Mouse (Mus musculus) left cerebral cortex, adult 9 months (tissue): ENCODE results near the gene Jmjd1c.
"Not testable (repeated sequence)": the region's sequence is repeated elsewhere in the genome, so short reads cannot be mapped to it uniquely, and the experiment has no call there.

ENCODE experiments used
- DNase-seq, 2 experiments: peaks; one replicate each; pipeline ENCODE4 v3.0.0; 2022; ENCODE audit warnings: low spot score in 2 of 2

The Jmjd1c gene

DNA sequence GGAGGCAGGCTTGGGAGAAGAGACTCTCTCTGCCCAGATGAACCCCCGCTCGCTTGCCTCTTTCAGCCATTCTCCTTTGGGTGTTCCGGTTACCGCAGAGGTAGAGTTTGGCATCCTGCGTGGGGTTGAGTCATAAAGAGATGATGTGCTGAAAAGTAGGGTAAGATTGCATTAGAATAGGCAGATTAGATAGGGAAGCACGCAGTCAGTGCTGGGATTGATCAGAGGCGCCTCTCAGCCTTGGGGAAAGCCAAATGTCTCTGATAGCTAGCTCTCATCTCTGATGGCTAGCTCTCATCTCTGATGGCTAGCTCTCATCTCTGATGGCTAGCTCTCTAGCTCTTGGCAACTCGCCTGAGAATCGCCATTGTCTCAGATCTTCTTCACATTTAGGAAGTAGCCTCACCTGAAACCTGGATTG, 4.9 kb downstream of the Jmjd1c start:
- DNase-seq: peak in 1 of 2 experiments; percentile 47

DNA sequence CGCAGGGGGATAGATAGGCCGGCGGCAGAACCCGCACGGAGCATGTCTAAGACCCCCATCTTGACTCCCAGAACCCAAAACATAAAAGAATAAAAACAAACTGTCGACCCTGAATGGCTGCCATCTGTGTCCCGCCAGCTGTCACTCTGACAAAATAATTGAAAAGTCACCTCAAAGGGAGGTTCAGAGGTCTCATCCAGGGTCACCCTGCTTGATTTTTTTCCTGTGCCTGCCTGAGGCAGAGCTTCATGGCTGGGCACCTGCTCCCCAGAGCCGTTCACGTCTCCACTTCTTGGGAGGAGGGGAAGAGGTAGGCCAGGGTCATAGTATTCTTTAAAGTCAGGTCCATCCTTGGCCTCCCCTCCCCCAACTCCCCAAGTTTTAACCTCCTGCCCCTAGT, 8.6 kb downstream of the Jmjd1c start:
- DNase-seq: no peak

DNA sequence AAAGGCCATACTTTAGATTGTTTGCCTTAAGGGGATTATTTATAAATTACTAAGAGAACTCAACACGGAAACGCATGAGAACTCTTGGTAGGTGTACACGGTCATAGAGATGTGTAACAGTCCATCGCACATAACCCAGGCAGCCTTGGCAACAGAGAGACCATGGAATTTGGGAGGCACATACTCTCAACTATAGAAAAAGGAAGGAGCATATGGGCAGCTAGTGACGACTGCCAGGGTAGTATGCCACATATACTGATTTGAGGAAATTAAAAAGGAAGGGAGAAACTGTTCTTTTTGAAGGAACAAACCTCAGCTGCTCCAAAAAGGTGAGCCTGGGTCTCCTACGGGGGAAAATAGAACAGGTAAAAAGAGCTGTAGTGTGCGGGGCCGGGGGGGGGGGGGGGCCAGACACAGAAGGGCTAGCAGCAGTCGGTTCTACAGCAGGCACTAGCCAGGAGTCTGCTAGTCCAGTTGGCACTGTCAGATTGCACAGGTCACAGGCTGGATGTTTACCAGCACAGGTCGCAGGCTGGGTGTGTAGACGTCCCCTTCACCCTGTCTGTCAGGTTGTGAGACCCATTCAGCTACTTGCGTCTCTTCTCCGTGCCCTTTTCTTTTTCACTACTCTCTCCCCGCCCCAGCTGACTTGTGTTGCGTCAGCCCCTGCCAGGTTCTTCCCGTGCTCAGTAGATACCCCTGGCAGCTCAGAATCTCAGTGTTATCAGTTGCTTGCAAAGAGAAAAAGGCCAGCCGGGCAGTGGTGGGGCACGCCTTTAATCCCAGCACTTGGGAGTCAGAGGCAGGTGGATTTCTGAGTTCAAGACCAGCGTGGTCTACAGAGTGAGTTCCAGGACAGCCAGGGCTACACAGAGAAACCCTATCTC, 9.6 kb downstream of the Jmjd1c start:
- no peak for DNase-seq

DNA sequence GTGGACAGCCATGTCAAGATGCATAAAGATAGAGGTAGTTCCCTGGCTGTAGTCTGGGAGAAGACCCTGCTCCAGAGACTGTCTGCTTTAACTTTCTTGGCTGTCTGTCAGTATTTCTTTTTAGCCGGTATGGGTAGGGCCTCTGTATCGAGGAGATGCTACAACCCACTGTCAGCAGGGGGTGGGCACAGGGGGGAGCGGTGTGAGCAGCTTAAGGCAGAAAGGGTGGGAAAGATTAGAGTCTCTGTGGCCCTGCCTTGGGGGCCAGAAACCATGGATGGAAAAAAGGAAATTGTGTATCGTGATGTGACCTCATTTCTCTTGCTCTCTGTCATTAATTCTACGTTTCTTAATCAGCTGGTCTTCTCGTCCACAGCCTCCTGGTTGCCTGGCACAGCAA, 10.5 kb downstream of the Jmjd1c start:
- DNase-seq: no peak

- DNase-seq: no peak
Observed at GRCm38 (mm10) chr10:67107017-67107761, 11.3 kb downstream of the Jmjd1c start.

- no peak for DNase-seq
Observed at GRCm38 (mm10) chr10:67108096-67108495, 12.2 kb downstream of the Jmjd1c start.

- DNase-seq: no peak
Observed at GRCm38 (mm10) chr10:67109635-67110034, 13.7 kb downstream of the Jmjd1c start.

DNA sequence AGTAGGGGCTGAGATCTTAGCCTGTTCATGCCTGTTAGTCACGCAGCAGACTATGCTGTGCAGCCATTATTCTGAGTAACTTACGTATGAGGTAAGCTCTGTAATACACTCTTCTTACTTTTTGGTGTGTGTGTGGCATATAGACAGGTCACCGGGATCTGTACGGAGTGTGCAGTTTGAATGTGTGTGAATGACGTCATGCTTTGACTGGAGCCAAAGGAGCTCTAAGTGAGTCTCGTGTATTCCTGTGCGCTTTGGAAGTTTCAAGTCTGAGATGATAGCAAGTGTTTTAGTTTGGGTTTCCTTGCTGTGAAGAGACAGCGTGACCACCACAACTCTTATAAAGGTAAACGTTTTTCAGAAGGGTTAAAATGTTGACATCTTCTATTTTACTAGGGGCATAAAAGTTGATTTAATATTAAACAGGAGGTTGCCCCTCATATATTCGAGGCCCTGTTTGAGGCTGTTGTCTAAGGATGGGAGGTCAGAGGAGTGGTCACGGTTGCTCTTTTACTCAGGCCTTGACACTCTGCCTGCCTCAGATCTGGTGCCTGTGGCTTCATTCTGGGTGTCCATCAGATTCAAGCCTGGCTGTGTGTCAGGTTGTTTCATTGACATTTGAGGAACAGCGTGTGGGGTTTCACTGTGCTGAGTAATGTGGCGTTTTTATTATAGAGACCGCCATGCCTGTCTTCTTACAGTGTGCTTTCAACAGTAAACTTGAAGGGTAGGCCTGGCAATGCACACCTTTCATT, 15.3 kb downstream of the Jmjd1c start:
- no peak for DNase-seq

DNA sequence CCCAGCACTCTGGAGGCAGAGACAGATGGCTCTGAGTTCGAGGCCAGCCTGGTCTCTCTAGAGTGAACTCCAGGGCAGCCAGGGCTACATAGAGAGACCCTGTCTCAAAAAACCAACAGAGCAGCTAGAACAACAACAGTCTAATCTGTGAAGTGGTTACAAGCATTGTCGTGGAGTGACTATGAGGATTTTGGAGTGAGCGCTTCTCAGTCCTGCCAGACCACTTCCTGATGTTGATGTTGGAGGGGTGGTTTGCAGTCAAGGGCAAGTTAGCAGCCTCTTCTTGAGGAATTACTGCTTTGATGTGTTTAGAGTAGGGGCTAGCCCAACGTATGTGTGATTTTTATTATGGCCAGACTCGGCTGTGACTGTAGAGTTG, 15.9 kb downstream of the Jmjd1c start:
- no peak for DNase-seq

DNA sequence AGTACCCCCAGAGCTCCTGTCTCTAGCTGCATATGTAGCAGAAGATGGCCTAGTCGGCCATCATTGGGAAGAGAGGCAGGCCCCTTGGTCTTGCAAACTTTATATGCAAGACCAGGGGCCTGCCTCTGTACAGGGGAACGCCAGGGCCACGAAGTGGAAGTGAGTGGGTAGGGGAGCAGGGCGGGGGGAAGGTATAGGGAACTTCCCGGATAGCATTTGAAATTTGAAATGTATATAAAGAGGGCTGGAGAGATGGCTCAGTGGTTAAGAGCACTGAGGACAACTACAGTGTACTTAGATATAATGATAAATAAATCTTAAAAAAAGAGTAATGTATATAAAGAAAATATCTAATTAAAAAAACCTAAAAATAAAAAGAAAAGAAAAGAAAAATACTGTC, 17.0 kb downstream of the Jmjd1c start:
- DNase-seq: not testable (repeated sequence)

DNA sequence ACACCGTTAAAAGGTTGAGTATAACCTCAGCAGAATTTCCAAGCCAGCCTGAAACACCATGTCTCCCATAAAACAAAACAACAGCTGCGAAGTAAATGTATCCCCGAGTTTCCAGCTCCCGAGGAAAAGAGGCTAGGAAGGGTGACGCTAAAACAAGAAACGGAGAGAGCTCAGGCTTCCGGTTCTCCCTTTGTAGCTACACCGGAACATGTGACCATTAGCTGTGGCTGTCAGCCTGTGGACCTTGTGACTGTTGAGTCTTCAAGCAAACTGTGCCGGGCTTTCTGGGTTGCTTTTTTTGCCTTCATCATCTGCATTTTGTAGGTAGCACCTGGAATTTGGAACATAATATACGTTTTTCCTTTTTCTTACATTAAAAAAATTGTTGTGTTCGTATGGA, 17.9 kb downstream of the Jmjd1c start:
- DNase-seq: no peak

GRCm38 (mm10) chr10:67115115-67115514, 19.2 kb downstream of the Jmjd1c start:
- DNase-seq: peak in 1 of 2 experiments; percentile 47

DNA sequence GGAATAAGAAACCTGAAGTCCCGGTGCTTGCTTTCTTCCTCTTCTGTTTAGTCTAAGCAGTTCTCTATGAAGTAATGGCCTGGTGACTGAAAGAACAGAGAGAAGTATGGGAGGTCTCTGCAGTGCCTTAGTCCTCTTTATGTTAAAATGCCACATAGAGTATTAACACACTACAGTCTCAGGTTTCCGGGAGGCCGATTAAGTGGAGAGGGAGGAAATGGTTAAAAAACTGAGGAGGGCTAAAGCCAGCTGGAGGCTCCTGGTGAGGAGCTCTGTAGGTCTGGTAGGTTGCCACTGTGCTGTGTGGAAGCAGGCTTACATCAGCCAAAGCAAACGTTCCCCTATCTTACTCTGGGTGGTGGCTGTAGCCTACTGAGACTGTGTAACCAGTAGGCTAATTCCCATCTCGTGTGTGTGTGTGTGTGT, 19.8 kb downstream of the Jmjd1c start:
- DNase-seq: no peak

- DNase-seq: no peak
Observed at GRCm38 (mm10) chr10:67116251-67116650, 20.3 kb downstream of the Jmjd1c start.

GRCm38 (mm10) chr10:67119291-67119690, 23.4 kb downstream of the Jmjd1c start:
- DNase-seq: no peak

GRCm38 (mm10) chr10:67120180-67120579, 24.3 kb downstream of the Jmjd1c start:
- DNase-seq: no peak

DNA sequence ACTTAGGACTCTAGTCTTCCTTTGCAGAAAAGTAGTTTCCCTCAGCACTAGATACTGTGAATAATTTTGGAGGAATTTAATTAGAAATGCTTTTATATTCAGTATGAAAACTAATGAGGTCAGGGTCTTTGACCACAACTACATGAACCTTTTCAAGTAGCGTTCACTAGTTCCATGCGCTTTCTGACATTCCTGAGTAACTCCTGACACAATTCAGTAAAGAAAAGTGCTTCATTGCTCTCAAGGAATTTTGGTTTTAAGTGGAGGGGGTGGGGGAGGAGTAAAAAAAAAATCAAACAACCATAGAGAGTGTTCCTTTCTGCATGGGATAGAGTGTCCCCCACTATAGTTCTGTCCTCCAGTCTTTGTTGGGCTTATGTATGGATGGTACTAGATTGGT, 24.7 kb downstream of the Jmjd1c start:
- no peak for DNase-seq

DNA sequence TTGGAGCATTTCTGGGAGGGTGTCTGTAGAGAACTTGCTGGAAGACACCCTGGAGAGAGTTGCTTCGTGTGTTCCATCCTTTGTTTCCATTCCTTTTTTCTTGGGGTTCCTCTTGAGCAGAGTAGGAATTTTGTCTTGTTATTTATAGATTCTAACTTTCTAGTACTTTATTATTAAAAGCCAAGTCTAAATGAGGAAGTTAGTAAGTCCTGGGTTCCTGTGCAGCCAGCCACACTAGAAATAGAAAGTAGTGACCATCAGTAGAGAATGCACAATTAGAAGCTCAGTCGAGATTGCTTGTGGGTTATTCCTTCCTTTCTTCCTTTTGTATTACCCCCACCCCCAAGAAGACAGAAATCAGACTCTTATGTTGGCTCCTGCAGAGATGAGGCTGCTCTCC, 27.8 kb downstream of the Jmjd1c start:
- no peak for DNase-seq

DNA sequence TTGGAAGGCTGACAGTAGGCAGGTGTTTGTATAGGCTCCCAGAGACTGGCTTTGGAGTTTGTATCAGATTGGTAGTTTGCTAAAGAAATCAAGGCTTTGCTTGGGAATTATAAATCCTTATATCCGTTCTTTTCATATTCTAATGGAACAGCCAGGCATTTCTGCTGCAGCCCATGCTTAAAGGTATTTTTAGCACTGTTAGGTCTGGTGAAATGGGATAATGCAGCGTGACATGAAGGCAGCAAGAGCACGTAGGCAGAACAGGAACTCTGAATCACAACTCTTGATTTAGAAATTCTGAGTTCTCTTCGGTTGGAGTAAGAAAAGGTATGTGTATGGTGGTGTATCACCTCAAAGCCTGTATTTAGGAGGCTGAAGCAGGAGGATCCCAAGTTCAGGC, 28.2 kb downstream of the Jmjd1c start:
- DNase-seq: peak; percentile 52 to 57

- DNase-seq: peak; percentile 51 to 76
Observed at GRCm38 (mm10) chr10:67126061-67126858, 30.3 kb downstream of the Jmjd1c start.
